Mouse (Mus musculus): ENCODE measurements around the gene Bcl9.

DNA sequence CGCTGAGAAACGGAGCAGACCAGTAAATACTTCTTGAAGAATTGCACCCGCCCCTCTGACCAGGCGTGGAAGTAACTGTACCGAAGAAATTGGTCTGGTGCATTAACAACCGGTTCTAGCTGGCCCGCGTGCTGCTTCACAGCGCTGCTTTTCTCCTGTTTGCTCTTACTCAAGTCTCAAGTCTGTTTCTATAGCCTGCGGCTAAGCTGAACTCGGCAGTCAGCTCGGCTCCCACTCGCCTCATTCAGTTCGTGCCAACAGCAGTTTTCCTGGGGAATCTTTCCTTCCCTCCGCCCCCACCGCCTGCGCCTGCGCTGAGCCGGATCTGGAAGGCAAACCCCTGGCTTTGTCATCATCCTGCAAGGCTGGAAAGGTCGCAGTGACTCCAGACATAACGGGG, 14.3 kb upstream of the Bcl9 start:
- TF ChIP-seq CTCF (IDR thresholded peaks at IDR 0.05; ENCODE audit: borderline replicate concordance, control insufficient read depth, extremely low read depth, insufficient read depth, low read length, poor library complexity) (no peak), POLR2A (IDR thresholded peaks at IDR 0.05; ENCODE audit: control insufficient read depth, extremely low read depth, insufficient read depth, low read length, poor library complexity) (no peak)

Data from thymus, adult 2 months (tissue).